Mouse (Mus musculus) olfactory bulb, adult 2 months (tissue): Measurements from ENCODE around the gene Sqstm1.

Experiments used
- CTCF ChIP-seq: fragments of 200-500 bp; IDR thresholded peaks from 2 replicates; pipeline ENCODE4 v1.5.1; 2012; ENCODE audit warnings: low read depth, mild to moderate bottlenecking, low read length, moderate library complexity; ENCODE audit not compliant: insufficient read depth
- POLR2A ChIP-seq: fragments of 200-500 bp; IDR thresholded peaks from 2 replicates; pipeline ENCODE4 v1.6.1; 2012; ENCODE audit warnings: mild to moderate bottlenecking, low read depth, low read length, moderate library complexity; ENCODE audit not compliant: insufficient read depth

DNA sequence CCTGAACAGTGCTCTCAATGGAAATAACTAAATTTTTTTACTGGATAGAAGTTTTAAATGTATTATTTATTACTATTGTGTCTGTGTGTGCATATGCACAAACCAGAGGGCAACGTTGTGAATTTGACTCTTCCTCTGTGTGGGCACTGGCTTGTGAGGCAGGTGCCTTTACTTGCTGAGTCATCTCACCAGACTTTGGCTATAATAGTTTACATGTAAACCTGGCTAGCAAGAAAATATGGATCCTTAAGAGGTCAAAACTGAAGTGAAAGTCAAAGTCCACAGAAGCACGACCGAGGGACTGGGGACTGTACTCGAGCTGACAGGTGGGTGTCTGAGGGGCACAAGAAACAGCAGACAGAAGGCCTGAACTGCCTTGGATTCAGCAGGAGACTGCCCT, 27.9 kb downstream of the Sqstm1 start:
- TF ChIP-seq POLR2A (no peak), CTCF (no peak)
